Mouse (Mus musculus) adipocyte (in vitro differentiated cells): ENCODE measurements around the gene Svip.

Experiments
- DNase-seq: peaks from one replicate; pipeline ENCODE4 v3.0.0-alpha.2; 2016; ENCODE audit warnings: low spot score

The Svip gene

DNA sequence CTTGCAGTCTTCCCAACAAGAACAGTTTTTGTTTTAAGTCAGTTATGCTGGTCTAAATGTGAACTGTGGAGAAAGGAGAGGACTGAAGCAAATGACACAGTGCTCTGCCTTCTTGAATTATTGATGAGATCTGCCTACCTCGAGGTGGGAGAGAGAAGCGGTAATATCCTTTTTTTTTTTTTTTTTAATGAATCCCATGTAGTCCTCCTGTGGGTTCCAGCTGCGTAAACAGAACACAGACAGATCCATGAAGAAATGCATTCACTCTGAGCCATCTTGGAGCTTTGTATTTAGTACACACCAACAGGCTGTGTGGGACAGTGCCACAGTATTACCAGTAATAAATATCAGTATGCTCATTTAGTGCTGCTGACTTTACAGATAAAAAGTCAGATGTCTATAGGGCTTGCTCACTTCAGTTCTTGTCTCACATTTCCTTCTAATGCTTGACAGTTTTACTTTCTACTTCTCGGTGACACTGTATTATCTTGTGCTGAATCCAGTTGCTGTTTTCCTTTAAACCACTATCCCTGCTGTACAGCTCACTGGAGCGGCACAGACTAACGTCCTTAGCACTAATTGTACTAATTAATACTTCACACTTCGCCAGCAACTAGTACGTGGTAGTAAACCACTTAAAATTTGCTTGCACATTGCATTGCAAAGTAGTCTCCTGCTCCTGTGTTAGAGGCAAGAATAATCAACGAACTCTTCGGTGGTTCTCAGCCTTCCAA, 43.4 kb downstream of the Svip start:
- DNase-seq: no peak

- no peak for DNase-seq
Observed at GRCm38 (mm10) chr7:51960698-51961374, 45.0 kb downstream of the Svip start.

- no peak for DNase-seq
Observed at GRCm38 (mm10) chr7:51957766-51958165, 48.1 kb downstream of the Svip start.

- DNase-seq: no peak
Observed at GRCm38 (mm10) chr7:51955424-51956041, 50.3 kb downstream of the Svip start.
